Mouse (Mus musculus): ENCODE results near the gene Smg6.

Gene Smg6

GRCm38 (mm10) chr11:74925577-74926387 lies at the start of gene Smg6, which contains the start of gene Srr:
TSS of gene Smg6 (plus strand) at chr11:74925823.
TSS of gene Srr (minus strand) at chr11:74925948.
- peak; percentile 99 for DNase-seq (ENCODE audit: low read depth, low spot score)

- peak; percentile 93 for DNase-seq (ENCODE audit: low read depth, low spot score)
Observed at GRCm38 (mm10) chr11:74876801-74877200, 48.8 kb upstream of the Smg6 start.

- DNase-seq (ENCODE audit: low read depth, low spot score): peak; percentile 67
Observed at GRCm38 (mm10) chr11:74880999-74881398, 44.6 kb upstream of the Smg6 start.

- DNase-seq (ENCODE audit: low read depth, low spot score): peak; percentile 78
Observed at GRCm38 (mm10) chr11:74881979-74882378, 43.6 kb upstream of the Smg6 start.

- DNase-seq (ENCODE audit: low read depth, low spot score): peak; percentile 92
Observed at GRCm38 (mm10) chr11:74883098-74883497, 42.5 kb upstream of the Smg6 start.

- peak; percentile 58 for DNase-seq (ENCODE audit: low read depth, low spot score)
Observed at GRCm38 (mm10) chr11:74894619-74895018, 31.0 kb upstream of the Smg6 start.

GRCm38 (mm10) chr11:74895980-74896900 lies 29.4 kb upstream of the Smg6 start:
- peak; percentile 75 for DNase-seq (ENCODE audit: low read depth, low spot score)

GRCm38 (mm10) chr11:74896901-74897677 lies 28.5 kb upstream of the Smg6 start, which contains the start of gene Sgsm2:
TSS of gene Sgsm2 (minus strand) at chr11:74897060.
- DNase-seq (ENCODE audit: low read depth, low spot score): peak; percentile 83

GRCm38 (mm10) chr11:74897678-74898516 lies 27.7 kb upstream of the Smg6 start, which contains the start of gene Tsr1:
TSS of gene Tsr1 (plus strand) at chr11:74898071.
- peak; percentile 98 for DNase-seq (ENCODE audit: low read depth, low spot score)

GRCm38 (mm10) chr11:74898517-74898827 lies 27.2 kb upstream of the Smg6 start:
- DNase-seq (ENCODE audit: low read depth, low spot score): no peak

- no peak for DNase-seq (ENCODE audit: low read depth, low spot score)
Observed at GRCm38 (mm10) chr11:74901555-74901954, 24.1 kb upstream of the Smg6 start.

GRCm38 (mm10) chr11:74902416-74902815 lies 23.2 kb upstream of the Smg6 start:
- no peak for DNase-seq (ENCODE audit: low read depth, low spot score)

- no peak for DNase-seq (ENCODE audit: low read depth, low spot score)
Observed at GRCm38 (mm10) chr11:74907850-74908249, 17.8 kb upstream of the Smg6 start.

- DNase-seq (ENCODE audit: low read depth, low spot score): peak; percentile 27
Observed at GRCm38 (mm10) chr11:74908618-74909399, 16.8 kb upstream of the Smg6 start.

GRCm38 (mm10) chr11:74909978-74910377 lies 15.6 kb upstream of the Smg6 start:
- no peak for DNase-seq (ENCODE audit: low read depth, low spot score)

GRCm38 (mm10) chr11:74912492-74912891 lies 13.1 kb upstream of the Smg6 start:
- DNase-seq (ENCODE audit: low read depth, low spot score): no peak

GRCm38 (mm10) chr11:74919249-74919648 lies 6.4 kb upstream of the Smg6 start:
- DNase-seq (ENCODE audit: low read depth, low spot score): peak; percentile 57

GRCm38 (mm10) chr11:74924149-74924548 lies 1.5 kb upstream of the Smg6 start:
- DNase-seq (ENCODE audit: low read depth, low spot score): peak; percentile 20

- DNase-seq (ENCODE audit: low read depth, low spot score): peak; percentile 27
Observed at GRCm38 (mm10) chr11:74926388-74927005, 874 bp downstream of the Smg6 start.
